Mouse (Mus musculus) mouse trophoblast stem cell (cell line): ENCODE data around the gene Mbnl2.

Experiments
- in situ Hi-C, 2 experiments: fragments of 300-500 bp; cut with MseI, MboI; formaldehyde crosslinking; loops; 2 replicates in 1 of 2; 3 replicates in 1 of 2; pipeline ENCODE4 v1.15.1; 2025

Gene Mbnl2

DNA sequence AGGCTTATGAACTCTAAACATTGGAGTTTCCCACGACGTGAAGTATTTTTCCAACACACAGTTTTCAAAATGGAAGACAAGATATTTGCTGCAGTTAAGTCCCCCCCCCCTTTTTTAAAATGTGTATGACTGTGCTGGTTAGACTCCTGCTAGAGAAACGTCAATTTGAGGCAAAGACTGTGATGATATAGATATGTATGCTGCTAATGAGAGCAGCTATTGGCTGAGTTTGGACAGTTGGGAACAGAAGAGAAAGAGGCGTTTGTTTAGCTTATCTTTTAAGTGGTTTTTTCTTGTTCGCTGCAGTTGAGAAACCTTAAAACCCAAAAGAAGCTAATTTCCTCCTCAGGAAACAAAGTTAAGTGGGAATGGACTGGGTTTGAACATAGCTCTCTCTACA, 106.7 kb downstream of the Mbnl2 start:
- in situ Hi-C loops = no loop called here

DNA sequence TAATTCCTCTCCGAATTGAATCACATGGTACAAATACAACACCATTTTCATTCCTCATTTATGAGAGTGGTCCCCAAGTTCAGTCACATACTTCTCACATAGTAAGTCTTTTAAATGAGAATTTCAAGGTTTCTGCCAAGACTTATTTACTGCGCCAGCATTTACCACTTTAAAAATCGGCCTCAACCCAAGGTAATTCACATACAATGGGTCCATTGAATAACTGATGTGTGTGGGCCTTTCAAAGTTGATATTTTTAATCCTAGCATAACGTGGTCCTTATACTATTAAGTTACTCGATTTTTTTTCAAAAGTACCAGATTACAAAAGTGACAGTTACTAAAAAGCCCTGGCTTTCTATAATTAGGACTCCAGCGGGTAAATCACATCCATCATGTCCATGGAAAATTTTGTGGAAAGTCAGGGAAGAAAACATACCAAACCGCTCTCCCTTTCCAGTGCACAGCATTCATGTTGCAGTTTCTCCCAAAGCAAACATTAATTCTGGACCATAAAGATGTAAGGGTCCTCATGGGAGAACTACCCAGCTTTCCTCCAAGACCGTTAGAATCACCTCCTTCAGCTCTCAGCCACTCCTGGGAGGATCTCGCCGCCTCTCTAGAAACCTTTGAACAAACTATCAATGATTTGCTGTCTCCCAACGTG, 107.8 kb downstream of the Mbnl2 start:
- in situ Hi-C loops = no loop called here

DNA sequence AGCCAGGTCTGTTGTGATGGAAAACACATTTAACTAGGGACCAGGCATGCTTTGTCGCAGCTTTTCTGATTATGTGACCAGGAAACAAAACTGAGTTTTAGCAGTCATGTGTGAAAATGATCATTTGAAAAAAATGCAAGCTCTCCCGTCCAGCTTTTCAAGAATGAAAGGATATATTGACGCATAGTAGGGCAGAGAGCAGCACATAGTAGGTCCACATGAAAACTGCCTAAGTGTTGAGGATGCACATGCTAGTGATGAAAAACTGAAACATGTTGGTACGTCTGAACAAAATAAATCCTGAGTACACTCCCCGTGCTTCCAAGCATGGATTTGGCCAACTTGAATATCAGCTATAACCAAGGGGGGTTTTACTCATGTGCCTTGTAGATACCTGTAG, 109.1 kb downstream of the Mbnl2 start:
- in situ Hi-C loops = no loop called here

DNA sequence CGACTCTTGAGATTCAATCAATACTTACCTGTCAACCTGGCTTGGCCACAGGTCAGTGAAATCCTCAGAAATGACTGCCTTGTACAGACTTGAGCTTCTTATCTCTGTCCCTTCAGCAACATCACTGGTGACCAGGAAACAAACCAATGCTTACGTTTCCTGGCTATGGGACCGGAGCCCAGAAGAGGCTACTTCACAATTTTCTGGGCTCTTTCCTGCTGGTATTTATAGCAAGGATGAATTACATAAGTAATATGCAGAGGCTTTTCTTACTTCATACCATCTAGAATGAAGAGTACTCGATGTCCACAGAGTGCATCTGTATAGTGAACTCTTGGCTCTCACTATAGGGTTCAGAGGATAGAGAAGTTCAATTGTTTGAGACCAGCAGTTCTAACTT, 111.8 kb downstream of the Mbnl2 start:
- in situ Hi-C loops = no loop called here

DNA sequence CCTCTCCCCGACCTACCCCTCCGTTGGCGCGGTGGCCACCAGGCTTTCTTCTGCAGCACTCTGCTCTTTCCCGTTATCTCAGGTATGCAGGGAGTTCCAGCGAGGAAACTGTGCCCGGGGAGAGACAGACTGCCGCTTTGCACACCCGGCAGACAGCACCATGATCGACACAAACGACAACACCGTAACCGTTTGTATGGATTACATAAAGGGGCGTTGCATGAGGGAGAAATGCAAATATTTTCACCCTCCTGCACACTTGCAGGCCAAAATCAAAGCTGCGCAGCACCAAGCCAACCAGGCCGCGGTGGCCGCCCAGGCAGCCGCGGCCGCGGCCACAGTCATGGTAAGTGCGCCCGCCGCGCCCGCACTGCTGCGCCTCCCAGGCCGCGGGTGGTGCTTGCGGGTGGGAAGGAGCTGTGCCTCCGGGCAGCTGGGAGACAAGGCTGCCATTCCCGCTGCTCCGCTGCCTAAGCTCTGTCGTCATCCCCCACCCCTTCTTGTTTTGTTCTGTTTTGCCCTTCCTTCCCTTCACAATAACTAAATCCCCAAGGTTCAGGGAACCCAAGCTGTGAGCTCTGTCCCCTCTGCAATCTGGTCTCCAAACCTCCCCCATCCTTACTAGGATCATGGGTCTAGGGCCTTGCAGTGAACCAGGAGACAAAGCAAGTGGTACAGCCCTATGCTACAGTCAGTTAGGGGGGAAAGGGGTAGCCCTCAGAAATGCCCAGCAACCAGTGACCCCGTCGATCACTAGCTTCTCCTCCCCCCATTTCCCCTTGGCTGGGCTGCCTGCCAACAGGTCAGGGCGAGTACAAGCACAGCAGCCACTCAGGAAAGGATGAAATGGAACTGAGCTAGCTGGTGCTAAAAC, 113.6 kb downstream of the Mbnl2 start:
- in situ Hi-C loops = no loop called here

DNA sequence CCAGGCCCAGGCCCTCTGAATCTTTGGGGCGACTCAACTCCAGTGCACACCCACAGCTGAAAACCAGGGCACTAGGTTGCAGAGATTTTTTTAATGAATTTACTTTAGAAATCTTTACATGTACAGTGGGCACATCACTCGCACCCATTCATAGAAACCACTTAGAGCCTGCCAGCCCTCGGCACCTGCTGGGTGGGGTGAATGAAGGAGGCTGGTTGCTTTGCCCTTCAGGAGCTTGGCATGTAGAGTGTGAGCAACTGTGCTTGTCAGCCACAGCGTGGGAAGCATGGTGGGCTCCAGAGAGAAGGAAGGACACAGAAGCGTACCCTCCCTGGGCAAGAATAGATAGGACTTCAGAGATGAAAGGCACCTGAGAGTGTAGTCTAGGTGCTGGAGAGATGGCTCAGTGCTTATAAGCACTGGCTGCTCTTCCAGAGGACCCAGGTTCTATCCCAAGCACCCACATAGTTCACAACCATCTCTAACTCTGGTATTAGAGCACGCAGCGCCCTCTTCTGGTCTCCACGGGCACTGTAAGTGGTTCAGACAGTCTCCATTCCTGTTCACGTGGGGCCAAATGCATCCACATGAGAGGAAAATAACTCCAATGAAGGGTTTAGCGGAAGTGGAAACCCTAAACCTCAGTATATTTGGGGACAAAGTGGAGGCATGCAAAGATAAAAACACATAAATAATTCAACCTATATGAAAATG, 114.9 kb downstream of the Mbnl2 start:
- in situ Hi-C loops = loop anchor here (10.0 kb wide), 4 partner anchors 126 to 316 kb away; no protein-coding TSS in a partner anchor

DNA sequence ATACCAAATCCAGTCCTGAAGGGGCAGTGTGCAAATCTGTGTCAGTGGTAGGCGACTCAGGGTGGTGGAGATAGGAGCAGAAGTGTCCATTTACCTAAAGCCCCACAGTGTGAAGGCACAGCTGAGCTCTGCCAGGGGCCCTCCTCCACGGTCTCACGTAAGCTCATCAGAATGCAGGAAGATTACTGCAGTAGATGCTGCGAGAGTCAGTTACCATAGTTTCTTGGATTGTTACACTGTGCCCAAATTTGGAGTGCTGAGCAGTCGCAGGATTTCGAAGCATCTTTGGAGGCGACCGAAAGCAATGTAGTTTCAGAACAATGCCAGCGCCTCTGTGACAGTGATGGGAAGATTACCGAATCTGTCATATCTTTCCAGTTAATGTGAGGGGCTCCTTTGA, 116.2 kb downstream of the Mbnl2 start:
- in situ Hi-C loops = loop anchor here (10.0 kb wide), 4 partner anchors 127 to 317 kb away; no protein-coding TSS in a partner anchor

DNA sequence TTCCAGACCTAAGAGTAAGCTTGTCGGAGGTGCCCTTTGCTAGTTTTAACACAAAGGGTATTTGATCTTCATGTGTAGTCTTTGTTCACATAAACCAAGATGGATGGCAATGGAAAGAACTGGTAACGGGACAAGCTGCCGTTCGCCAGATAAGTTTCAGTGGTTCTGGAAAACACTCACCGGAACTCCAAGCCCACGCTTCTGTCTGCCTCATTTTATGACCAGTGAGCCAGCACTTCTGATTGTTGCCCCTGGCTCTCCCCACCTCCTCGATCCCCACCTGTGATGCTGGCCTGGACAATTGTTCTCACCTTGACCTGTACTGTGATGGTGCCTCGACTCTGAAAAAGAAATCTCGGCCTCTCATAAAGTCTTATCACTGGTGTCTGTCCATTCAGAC, 117.0 kb downstream of the Mbnl2 start:
- in situ Hi-C loops = loop anchor here (10.0 kb wide), 4 partner anchors 128 to 318 kb away; no protein-coding TSS in a partner anchor

DNA sequence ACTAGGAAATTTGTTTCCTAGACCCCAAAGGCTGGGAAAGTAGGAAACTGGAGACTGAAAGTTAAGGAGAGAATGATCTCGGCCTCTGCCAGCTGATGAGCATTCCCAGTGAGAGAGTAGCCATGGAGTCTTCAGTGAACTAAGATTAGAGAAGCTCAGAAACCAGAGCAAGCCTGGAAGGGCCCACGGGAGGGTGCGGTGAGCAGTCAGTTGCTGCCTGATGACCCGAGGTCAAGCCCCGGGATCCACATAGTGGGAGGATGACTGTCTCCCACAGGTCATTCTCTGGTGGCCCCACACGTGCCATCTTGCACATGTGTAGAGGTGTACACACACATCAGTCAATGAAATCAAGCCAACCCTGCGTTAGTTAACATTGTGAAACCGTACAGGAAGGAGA, 118.0 kb downstream of the Mbnl2 start:
- in situ Hi-C loops = loop anchor here (10.0 kb wide), 4 partner anchors 129 to 319 kb away; no protein-coding TSS in a partner anchor

DNA sequence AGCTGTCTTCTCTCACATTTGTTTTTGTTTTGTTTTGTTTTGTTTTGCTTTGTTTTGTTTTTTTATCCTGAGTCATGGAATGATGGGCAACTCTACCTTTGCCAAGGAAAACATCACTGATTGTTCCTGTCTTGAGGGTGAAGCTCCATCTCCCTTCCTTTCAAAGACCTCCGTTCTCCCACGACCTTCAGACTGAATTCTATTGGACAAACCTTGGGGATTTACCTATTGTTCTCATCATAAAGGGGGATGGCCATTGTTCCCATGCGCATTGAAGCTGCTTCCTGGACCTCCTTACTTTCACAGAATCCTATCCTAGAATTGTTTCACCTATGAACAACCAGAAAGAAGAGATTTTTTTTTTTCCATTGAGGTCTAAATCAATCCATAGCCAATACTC, 118.7 kb downstream of the Mbnl2 start:
- in situ Hi-C loops = loop anchor here (10.0 kb wide), 4 partner anchors 129 to 319 kb away; no protein-coding TSS in a partner anchor

DNA sequence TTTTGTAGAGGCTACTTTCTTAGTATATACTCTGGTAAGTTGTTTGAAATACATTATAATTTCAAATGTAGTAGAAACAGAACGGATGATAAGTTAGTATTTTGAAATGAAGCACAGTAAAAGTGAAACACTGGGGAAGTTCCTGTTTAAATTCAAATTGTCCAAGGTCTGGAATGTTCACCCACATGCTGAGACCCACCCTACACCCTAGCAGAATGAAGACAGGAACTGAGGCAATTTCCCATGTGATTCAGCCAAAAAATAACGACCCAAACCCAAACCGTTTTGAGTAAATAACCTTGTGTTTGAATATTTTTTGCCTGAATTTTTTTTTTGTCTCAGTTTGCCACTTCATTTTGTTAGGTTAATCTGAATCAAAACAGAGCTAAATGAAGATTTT, 119.4 kb downstream of the Mbnl2 start:
- in situ Hi-C loops = loop anchor here (10.0 kb wide), 4 partner anchors 130 to 320 kb away; no protein-coding TSS in a partner anchor

DNA sequence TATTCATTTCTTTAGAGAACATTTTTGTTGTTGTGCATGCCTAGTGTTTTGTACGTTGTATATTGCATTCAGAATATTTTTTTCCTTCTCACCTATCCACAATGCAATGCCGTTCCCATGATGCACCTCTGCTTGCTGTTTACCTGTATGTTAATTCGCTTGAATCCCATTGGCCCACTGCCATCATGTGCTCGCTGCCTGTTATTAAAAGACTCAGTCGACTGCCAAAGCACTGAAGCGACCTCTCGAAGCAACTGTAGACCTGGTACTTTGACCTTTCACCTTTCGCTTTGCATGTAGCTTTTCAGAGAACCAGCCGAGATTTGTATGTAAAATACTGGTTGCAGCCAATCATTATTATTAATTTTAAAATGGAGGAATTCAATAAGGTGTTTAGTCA, 120.0 kb downstream of the Mbnl2 start:
- in situ Hi-C loops = loop anchor here (10.0 kb wide), 4 partner anchors 131 to 321 kb away; no protein-coding TSS in a partner anchor

DNA sequence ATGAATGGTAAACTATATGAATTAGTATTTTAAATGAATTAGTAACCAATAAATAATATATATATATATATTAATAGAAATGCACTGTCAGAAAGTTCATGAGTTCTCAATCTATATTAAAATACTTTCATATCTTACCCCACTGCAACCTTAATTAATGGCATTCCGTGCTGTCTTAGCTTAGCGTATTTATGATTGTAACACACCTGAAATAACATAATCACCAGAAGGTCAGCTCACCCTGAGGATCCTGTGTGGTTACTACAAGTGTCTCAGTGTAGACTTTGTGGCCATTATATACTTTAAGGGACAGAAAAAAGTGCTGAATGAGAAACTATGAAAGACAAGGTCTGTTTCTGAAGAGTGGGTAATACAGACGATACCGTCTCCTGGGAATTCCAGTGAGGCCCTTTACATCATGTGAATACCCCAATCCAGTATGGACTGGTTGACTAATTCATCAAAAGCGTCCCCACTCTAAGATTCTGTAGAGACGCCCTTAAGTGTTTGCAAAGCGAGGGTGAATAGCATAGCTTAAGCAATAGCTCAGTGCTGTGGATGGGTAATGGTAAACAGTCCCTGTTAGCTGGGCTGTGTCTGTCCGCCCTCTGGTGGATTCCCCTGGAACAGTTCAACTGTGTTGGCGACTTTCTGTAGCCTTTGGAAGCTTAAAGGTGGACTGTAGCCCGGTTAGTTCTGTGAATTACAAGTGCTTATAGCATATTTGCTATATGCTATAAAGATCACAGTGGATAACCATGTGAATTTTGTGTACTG, 122.6 kb downstream of the Mbnl2 start:
- in situ Hi-C loops = loop anchor here (10.0 kb wide), 4 partner anchors 133 to 323 kb away; no protein-coding TSS in a partner anchor

DNA sequence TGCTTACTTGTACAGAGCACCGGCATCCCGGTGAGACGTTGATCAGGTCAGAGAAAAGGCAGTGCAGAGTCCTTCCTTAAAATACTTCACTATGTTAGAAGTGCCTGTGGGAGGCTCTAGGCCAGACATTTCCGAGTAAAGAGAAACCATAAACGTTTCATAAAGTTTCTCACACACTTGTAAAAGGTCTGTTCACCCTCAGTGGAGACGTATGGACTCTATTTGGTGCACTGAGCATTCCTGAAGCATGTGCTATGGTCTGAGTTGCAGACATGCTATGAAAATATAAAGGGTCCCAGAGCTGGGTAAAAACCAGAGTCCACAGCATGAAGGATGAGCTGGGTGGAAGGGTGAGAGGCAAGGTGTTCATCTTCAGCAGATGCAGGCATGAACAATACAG, 124.1 kb downstream of the Mbnl2 start:
- in situ Hi-C loops = loop anchor here (10.0 kb wide), 4 partner anchors 135 to 325 kb away; no protein-coding TSS in a partner anchor

DNA sequence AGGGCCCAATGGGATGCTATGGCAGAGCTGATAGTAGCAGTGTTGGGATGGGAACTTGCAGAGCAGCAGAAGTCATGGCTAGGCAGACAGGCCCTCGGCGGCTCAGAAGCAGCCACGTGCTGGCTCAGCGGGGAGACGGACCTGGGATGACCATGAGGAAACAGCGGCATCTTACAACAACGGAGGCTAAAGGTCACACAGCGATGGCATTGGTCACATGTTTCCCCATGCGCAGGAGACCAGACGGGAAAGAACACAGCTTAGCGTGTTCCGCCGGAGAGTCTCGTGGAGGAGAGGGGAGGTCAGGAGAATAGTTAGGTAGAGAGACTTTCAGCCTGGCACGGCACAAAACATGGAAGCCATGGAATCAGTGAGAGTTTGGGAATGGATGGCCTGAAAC, 125.7 kb downstream of the Mbnl2 start:
- in situ Hi-C loops = no loop called here

DNA sequence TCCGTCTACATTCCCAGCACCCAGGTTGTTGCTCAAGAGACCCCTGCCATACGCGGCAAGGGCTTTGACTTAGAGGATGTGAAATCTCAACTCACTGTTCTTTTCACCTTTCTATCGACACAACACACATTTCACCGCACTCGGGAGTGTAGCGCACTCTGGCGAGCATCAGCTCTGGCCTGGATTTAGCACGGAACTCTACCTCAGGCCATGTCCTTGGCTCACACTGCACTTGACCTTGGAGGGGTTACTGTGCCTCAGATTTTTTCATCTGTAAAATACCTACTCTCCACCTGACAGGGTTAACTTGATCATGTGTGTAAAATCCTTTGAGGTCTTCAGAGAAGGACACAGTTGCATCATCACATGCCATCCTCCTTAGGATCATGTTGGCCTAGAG, 127.2 kb downstream of the Mbnl2 start:
- in situ Hi-C loops = no loop called here

DNA sequence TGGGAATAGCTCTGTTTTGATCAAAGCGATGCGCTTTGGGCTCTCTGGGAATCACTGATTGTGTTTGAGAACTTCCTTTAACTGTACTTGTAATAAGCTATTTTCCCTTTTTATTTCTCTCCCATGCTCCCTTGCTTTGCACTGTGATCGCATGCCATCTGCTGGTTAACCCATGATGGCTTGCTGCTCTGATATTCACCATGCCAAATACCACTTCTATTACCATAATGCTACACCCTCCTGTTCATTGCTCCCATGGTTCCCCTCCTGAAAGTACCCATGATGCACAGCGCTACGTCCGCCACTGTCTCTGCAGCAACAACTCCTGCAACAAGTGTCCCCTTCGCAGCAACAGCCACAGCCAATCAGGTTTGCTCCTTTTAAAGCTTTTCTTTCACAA, 128.9 kb downstream of the Mbnl2 start:
- in situ Hi-C loops = no loop called here

DNA sequence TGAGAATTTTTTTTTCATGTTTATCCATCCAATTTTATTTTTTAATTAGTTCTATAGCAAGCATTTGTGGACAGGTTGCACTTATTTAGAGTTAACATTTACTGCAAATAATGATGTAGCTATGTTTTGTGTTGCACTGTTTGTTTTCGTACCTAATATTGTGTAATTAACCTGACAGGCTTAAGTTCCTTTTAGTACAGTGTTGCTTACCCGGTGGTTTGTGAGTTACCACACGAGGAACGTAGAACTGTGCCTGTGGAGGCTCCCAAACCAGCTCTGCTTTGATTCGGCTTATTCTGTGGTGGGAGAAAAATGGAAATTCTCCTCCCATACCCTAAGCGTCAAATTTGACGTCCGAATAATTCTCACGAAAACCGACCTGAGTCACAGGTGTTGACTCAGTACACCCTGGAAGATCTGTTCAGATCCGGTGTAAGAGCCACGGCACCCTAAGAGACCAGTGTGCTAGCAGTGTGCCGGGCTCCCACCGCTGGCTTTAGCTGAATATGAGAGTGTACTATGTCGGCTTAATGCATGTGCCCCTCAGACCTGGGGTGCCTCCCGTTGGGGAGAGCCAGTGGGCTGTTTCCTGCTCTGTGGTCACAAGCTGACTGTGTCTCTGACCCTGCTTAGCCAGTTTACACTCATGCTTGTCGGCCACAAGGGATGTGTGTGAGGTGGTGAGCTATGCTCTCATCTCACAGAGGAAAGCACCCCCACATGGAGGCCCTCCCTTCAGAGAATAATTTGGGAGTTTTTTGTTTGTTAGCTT, 129.5 kb downstream of the Mbnl2 start:
- in situ Hi-C loops = no loop called here

DNA sequence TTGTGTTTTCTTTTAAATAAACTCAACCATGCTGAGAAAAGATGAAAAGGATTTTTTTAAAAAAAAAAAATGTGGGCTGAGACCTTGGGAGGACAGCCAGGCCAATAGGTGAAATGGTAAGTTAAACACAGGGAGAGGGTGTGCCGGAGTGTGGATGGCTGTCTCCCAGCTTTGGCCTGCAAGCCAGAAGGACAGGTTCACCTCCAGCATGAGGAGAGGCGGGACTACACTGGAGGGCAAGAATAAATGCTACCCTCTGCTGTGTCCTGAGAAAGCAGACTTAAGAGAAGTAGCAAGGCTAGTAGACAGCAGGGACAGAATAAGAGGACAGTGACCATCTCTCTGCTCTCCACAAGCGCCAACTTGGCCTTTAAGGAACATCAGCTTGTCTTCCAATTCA, 130.1 kb downstream of the Mbnl2 start:
- in situ Hi-C loops = no loop called here

DNA sequence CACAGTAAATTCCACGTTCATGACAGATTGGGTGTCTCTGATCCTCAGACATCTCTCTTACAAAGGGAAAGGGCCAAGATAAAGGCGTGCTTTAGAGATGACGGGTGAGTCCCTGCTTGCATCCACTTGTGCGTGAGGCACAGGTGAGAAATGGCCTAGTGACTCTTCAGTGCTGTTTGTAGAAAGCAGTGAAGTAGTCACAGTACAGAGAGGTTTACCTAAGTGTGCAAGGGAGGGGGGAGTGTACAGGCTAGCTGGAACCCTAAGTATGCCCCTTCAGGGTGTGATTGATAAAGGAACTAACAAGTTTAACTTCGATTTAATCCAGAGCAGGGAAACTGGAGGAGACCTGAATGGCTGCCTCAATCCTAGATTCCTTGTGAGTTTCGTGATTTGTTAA, 130.8 kb downstream of the Mbnl2 start:
- in situ Hi-C loops = no loop called here
